Mouse (Mus musculus) hindbrain, embryonic 14.5 days (tissue): Measurements from ENCODE around the gene Arhgap44. TPM values are rescaled to one million over a fixed set of nuclear protein-coding genes. Genes with fewer than 3 reads are reported as not detected.

Source experiments
- ATAC-seq: fragments of 200-750 bp; cut with Nextera tagmentation; 2 replicates; pipeline ENCODE4 v1.8.0; 2017; ENCODE audit warnings: moderate number of reproducible peaks, mild to moderate bottlenecking, moderate TSS enrichment, moderate library complexity; ENCODE audit not compliant: low FRiP score
- DNase-seq: peaks from one replicate; pipeline ENCODE4 v3.0.0-alpha.2; 2015; ENCODE audit warnings: low spot score
- H3K27ac ChIP-seq: fragments of 300-500 bp; sonication (generic); 2 replicates; pipeline ENCODE4 v1.5.1; 2014; ENCODE audit warnings: mild to moderate bottlenecking, moderate library complexity
- H3K27me3 ChIP-seq: fragments of 300-500 bp; sonication (generic); 2 replicates; pipeline ENCODE4 v1.6.1; 2014; ENCODE audit warnings: mild to moderate bottlenecking, low read length, mixed read lengths; ENCODE audit not compliant: control insufficient read depth, insufficient read depth
- H3K36me3 ChIP-seq: fragments of 300-500 bp; sonication (generic); replicated peaks from 2 replicates; pipeline ENCODE4 v1.6.1; 2014; ENCODE audit not compliant: control insufficient read depth, insufficient read depth
- H3K4me1 ChIP-seq: fragments of 300-500 bp; sonication (generic); replicated peaks from 2 replicates; pipeline ENCODE4 v1.6.1; 2014; ENCODE audit warnings: antibody characterized with exemption, low read length, mixed read lengths; ENCODE audit not compliant: control insufficient read depth, insufficient read depth
- H3K4me2 ChIP-seq: fragments of 300-500 bp; sonication (generic); replicated peaks from 2 replicates; pipeline ENCODE4 v1.6.1; 2014; ENCODE audit warnings: mild to moderate bottlenecking, moderate library complexity
- H3K4me3 ChIP-seq: fragments of 300-500 bp; sonication (generic); replicated peaks from 2 replicates; pipeline ENCODE4 v1.5.1; 2014; ENCODE audit warnings: mild to moderate bottlenecking, low read length
- H3K9ac ChIP-seq: fragments of 300-500 bp; sonication (generic); 2 replicates; pipeline ENCODE4 v1.6.1; 2014
- H3K9me3 ChIP-seq: fragments of 300-500 bp; sonication (generic); 2 replicates; pipeline ENCODE4 v1.6.1; 2016; ENCODE audit warnings: low read length; ENCODE audit not compliant: control insufficient read depth
- WGBS: fragments of 180-500 bp; shearing (Covaris S2); extraction: QIAGEN DNeasy Blood & Tissue Kit; methylation state at CpG from one replicate; pipeline ENCODE4 v1.1.7; 2014; 5-methylcytosine and 5-hydroxymethylcytosine counted together
- polyA plus RNA-seq: library from polyadenylated mRNA; unstranded; fragments of >200 nt; fragmentation: Nextera tagmentation; extraction: Ambion mirVana; gene quantifications from 2 replicates; pipeline ENCODE4 v1.2.1, GENCODE M21; 2014

The Arhgap44 gene
- polyA plus RNA-seq, 1 experiment from 2014 or later, result 17.7 TPM

DNA sequence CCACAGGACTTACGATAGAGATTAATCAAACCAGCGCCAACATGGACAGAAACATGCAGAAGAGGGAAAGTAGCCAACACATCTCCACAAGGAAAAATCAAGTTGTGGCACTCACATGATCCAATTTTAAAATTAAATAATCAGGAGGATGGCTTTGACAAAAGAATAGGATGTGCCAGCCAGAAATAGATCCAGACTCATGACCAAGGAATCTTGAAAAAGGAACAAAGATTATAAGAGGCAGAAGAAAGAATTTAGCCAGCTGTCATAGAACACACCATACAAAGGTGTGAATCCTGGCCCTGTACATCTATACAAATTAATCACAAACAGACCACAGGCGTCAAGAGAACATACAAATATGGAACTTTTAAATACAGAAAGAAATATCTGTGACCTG is 82.5 kb downstream of the Arhgap44 start:
- no peak overlapping the region for H3K9ac ChIP-seq
- no peaks in the 10 kb centered on the region for H3K36me3 ChIP-seq
- DNase-seq, result no peak
- no peak for ATAC-seq
- no peak overlapping the region for H3K4me3 ChIP-seq
- no peaks in the 10 kb centered on the region for H3K9me3 ChIP-seq
- no peak overlapping the region for H3K27ac ChIP-seq
- no peaks in the 10 kb centered on the region for H3K4me1 ChIP-seq
- no peak overlapping the region for H3K4me2 ChIP-seq
- WGBS, result 86% methylated on average over 3 of the region's 3 CpGs
- H3K27me3 ChIP-seq, result no peaks in the 10 kb centered on the region

DNA sequence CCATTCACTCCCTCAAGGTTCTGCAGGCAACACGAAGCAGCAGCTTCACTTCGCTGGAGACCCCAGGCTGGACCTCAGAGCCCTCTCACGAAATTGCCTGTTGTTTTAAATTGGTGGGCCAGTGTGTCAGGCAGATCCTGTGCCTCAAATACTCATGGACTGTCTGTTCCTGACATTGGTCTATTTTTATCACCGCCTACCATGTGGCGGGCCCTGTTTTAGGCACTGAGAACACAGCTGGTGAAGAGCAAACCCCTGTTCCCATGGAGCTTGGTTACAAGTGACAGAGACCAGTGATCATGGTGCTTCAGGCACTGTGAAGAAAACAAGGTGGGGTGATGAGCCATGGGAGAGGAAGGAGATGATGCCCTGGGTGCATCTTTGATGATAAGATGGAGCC is 93.2 kb downstream of the Arhgap44 start:
- no peaks in the 10 kb centered on the region for H3K9me3 ChIP-seq
- H3K4me1 ChIP-seq, result no peaks in the 10 kb centered on the region
- H3K27me3 ChIP-seq, result no peaks in the 10 kb centered on the region
- H3K4me3 ChIP-seq, result no peak overlapping the region
- 92% methylated on average over 5 of the region's 5 CpGs for WGBS
- ATAC-seq (no peak), DNase-seq (no peak)
- H3K27ac ChIP-seq, result no peak overlapping the region
- H3K36me3 ChIP-seq, result no peaks in the 10 kb centered on the region; the same call in 1 of the 2 replicates
- no peak overlapping the region for H3K9ac ChIP-seq
- H3K4me2 ChIP-seq, result no peak overlapping the region

DNA sequence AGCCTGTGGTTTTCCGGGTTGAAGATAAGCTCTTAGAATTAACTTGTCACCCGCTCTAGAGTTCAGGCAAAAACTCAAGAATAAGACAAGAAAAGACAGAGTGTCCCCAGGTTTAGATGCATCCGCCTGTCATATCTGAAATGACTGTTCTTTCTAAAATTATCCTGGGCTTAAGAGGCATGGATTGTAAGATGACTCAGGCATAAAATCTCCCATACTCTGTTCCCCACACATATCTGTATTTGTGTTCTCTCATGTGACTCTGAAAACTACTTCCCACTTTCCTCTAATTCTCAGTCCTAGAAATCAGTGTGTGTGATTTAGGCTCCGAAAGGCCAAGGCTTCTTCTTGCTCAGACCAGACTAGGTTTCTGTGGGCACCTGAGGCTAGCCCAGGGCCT is 93.7 kb downstream of the Arhgap44 start:
- Histone ChIP-seq H3K9me3 (no peaks in the 10 kb centered on the region), H3K27me3 (no peaks in the 10 kb centered on the region), H3K9ac (no peak overlapping the region), H3K27ac (no peak overlapping the region), H3K4me2 (no peak overlapping the region), H3K4me1 (no peaks in the 10 kb centered on the region), H3K36me3 (no peaks in the 10 kb centered on the region; the same call in 1 of the 2 replicates), H3K4me3 (no peak overlapping the region)
- DNase-seq (no peak), ATAC-seq (no peak)
- WGBS, result 84% methylated on average over 4 of the region's 4 CpGs

DNA sequence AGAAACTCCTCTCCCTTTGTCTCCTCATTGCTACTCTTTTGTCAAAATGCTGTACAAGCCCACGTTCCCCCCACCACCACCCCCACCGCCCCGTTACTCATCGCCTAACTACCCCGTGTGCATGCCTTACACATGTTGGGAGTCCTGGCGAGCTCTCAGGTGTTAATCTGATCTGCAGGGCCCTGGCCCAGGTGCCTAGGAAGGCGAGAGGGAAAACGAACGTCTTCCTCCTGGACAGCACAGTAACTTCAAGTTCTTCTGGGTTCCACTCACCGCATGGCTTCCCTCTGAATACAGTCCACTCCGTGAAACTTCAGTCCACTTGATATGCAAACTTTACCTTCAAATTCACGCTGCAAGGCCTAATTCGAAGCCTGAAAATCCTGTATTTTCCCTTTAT is 97.6 kb downstream of the Arhgap44 start:
- ATAC-seq (no peak), DNase-seq (no peak)
- H3K9me3 ChIP-seq, result no peaks in the 10 kb centered on the region
- no peak overlapping the region for H3K4me3 ChIP-seq
- no peaks in the 10 kb centered on the region; the same call in 1 of the 2 replicates for H3K36me3 ChIP-seq
- H3K4me1 ChIP-seq, result no peaks in the 10 kb centered on the region
- no peak overlapping the region for H3K27ac ChIP-seq
- 84% methylated on average over 13 of the region's 13 CpGs for whole genome bisulfite sequencing
- H3K27me3 ChIP-seq, result no peaks in the 10 kb centered on the region
- H3K9ac ChIP-seq, result no peak overlapping the region
- H3K4me2 ChIP-seq, result no peak overlapping the region

DNA sequence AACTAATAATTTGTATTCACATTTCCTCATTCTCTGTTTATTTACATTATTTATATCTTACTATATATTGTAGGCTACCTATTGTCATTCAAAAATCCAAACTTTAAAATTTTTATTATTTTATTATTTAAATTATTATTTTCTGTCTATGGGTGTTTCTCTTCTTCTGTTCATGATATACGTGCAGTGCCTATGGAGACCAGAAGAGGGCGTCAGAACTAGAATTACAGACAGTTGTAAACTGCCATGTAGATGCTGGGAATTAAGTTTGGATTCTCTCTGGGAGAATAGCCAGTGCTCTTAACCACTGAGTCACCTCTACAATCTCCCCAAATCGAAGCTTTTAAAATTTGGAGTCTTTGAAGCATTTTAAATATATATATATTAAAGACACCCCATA is 101.3 kb downstream of the Arhgap44 start:
- DNase-seq, result no peak
- no peaks in the 10 kb centered on the region for H3K27me3 ChIP-seq
- H3K9me3 ChIP-seq, result no peaks in the 10 kb centered on the region
- H3K4me2 ChIP-seq, result no peak overlapping the region
- no peak overlapping the region for H3K4me3 ChIP-seq
- no peak overlapping the region for H3K27ac ChIP-seq
- 0 out of 2 replicates have a peak, but pooled peaks cover 2% of the 10 kb centered on the region for H3K4me1 ChIP-seq
- no peaks in the 10 kb centered on the region; the same call in 1 of the 2 replicates for H3K36me3 ChIP-seq
- WGBS, result 59% methylated on average over 3 of the region's 3 CpGs
- H3K9ac ChIP-seq, result no peak overlapping the region
- ATAC-seq, result no peak

DNA sequence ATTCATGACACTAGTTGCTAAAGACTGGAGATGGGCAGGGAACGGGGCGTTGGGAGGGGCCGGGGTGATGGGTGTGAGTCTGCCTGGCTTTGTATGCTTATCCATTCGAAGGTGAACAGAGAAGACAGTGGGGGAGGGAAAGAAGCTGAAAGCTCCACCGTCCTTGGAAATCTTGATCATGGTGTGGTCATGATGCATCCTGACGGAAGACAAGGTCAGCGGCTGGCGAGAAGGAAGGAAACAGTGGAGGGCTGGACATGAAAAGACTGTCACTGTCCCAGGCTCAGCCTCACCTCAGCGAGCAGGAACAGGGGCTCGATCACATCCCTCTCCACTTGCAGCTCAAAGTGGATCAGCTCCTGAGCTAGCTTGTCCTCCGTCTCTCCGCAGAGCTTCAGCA is 103.2 kb downstream of the Arhgap44 start:
- no peak for ATAC-seq
- no peak overlapping the region for H3K4me3 ChIP-seq
- WGBS, result 83% methylated on average over 12 of the region's 12 CpGs
- H3K27me3 ChIP-seq, result no peaks in the 10 kb centered on the region
- H3K27ac ChIP-seq, result no peak overlapping the region
- DNase-seq, result no peak
- H3K4me1 ChIP-seq, result 0 out of 2 replicates have a peak, but pooled peaks cover 2% of the 10 kb centered on the region
- H3K4me2 ChIP-seq, result no peak overlapping the region
- no peaks in the 10 kb centered on the region for H3K9me3 ChIP-seq
- no peak overlapping the region for H3K9ac ChIP-seq
- no peaks in the 10 kb centered on the region for H3K36me3 ChIP-seq

DNA sequence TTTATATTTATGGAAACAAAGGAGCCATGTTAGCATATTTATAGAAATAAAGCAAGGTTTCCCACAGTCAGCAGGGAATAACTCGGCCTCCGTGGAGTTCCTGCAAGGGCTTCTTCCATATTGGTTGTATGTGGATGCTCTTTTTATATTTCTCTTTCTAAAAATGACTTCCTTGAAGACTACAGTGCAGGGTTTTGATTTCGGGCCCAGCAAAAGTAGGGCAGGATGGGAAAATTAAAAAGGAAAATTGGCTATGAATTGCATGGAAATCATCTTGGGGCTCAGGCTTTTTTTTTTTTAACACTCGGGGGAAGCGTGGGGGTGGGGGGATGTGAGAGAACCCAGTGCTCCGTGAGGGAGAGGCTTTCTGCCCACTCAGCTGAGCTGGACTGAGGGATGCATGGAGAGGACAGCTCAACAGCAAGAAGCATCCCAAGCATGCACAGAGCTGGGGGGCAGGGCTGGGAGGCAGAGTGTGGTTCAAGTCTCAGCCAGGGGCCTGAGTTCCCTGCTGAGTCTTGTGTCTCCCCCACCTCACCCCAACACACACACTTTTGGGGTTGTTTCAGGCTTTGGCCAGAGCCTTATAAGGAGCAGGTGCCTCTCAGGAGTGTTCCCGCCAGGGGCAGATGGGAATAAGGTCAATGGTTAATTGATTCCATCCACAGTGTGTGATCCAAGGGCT is 104.4 kb downstream of the Arhgap44 start:
- H3K27ac ChIP-seq, result no peak overlapping the region
- DNase-seq, result no peak
- 0 out of 2 replicates have a peak, but pooled peaks cover 2% of the 10 kb centered on the region for H3K4me1 ChIP-seq
- no peaks in the 10 kb centered on the region for H3K27me3 ChIP-seq
- no peak for ATAC-seq
- WGBS, result 67% methylated on average over 7 of the region's 7 CpGs
- no peak overlapping the region for H3K4me2 ChIP-seq
- H3K4me3 ChIP-seq, result no peak overlapping the region
- H3K9me3 ChIP-seq, result no peaks in the 10 kb centered on the region
- no peaks in the 10 kb centered on the region for H3K36me3 ChIP-seq
- no peak overlapping the region for H3K9ac ChIP-seq

DNA sequence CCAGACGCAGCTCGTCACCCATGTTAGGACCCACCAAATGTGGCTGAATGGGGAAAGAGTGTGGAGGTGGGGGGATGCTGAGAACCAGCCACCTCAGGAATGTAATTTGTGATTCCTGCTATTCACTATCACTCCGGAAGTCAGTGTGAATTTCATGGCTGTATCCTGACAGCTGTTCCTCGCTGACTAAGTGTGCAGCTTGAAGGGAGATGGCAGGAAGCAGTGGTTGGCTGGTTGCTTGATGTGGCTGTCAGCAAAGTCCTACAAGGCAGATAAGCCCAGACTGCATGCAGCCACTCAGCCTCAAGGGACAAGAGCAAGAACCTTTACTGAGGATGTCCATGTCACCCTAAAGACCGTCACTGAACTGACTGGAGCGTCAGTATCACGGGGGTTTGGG is 107.2 kb downstream of the Arhgap44 start:
- no peak overlapping the region for H3K4me3 ChIP-seq
- H3K27me3 ChIP-seq, result no peaks in the 10 kb centered on the region
- H3K9ac ChIP-seq, result no peak overlapping the region
- H3K4me2 ChIP-seq, result no peak overlapping the region
- no peaks in the 10 kb centered on the region for H3K36me3 ChIP-seq
- DNase-seq (no peak), ATAC-seq (no peak)
- 0 out of 2 replicates have a peak, but pooled peaks cover 2% of the 10 kb centered on the region for H3K4me1 ChIP-seq
- WGBS, result 72% methylated on average over 7 of the region's 7 CpGs
- no peak overlapping the region for H3K27ac ChIP-seq
- no peaks in the 10 kb centered on the region for H3K9me3 ChIP-seq

DNA sequence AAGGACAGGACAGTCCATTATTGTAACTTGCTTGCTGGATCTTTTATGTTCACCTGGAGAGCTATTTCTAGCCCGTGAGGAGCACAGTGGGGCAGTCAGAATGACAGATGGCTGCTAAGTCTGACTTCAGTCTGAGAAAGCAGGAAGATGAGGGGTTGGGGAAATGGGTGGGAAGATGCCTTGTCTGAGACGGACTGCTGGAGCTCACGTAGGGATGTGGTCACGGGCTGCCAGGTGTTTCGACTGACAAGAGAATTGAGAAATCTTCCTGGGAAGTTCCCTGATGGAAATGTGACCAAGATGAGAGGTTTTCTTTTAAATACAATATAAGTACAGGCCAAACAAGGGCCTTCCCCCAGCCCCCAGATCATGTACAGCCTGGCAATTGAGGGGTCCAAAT is 108.5 kb downstream of the Arhgap44 start:
- H3K4me3 ChIP-seq, result no peak overlapping the region
- no peak overlapping the region for H3K9ac ChIP-seq
- no peak overlapping the region for H3K4me2 ChIP-seq
- 58% methylated on average over 5 of the region's 5 CpGs for WGBS
- no peaks in the 10 kb centered on the region for H3K9me3 ChIP-seq
- 0 out of 2 replicates have a peak, but pooled peaks cover 2% of the 10 kb centered on the region for H3K4me1 ChIP-seq
- H3K27ac ChIP-seq, result no peak overlapping the region
- ATAC-seq (no peak), DNase-seq (no peak)
- H3K27me3 ChIP-seq, result no peaks in the 10 kb centered on the region
- H3K36me3 ChIP-seq, result no peaks in the 10 kb centered on the region

DNA sequence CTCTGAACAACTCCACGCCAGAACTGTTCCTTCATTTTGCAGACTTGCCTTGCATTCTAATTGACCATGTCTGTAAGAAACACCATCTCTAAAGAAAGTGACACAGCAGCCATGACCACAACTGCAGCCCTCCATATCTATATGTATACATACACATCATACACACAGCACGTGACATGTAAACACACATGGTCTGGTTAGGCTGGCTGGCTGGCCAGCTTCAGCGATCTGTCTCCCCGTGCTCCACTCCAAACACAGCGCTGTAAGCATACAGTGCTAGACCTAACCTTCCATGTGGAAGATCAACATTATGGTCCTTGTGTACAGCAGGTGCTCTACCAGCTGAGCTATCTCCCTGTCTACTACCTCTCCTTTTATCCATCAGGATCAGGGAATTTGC is 111.9 kb downstream of the Arhgap44 start:
- Histone ChIP-seq H3K4me1 (no peaks in the 10 kb centered on the region), H3K4me2 (no peak overlapping the region), H3K4me3 (no peak overlapping the region), H3K27me3 (no peaks in the 10 kb centered on the region), H3K36me3 (no peaks in the 10 kb centered on the region), H3K9ac (no peak overlapping the region), H3K9me3 (no peaks in the 10 kb centered on the region), H3K27ac (no peak overlapping the region)
- 86% methylated on average over 5 of the region's 5 CpGs for WGBS
- ATAC-seq (no peak), DNase-seq (no peak)
